Mouse (Mus musculus) ES-E14 (cell line): ENCODE measurements around the gene Ticrr. TPM values are rescaled to one million over a fixed set of nuclear protein-coding genes. Genes with fewer than 3 reads are reported as not detected.

Source experiments
- DNase-seq: peaks from one replicate; pipeline ENCODE4 v3.0.0-alpha.2; 2013; ENCODE audit warnings: low read depth, low spot score
- H3K27ac ChIP-seq: 2 replicates; pipeline ENCODE4 v1.5.1; 2012; ENCODE audit warnings: low read depth, mild to moderate bottlenecking, low read length, moderate library complexity, mixed read lengths; ENCODE audit not compliant: poor library complexity, insufficient read depth, severe bottlenecking
- H3K36me3 ChIP-seq: 2 replicates; pipeline ENCODE4 v1.6.1; 2012; ENCODE audit warnings: mild to moderate bottlenecking, low read length, moderate library complexity, mixed read lengths; ENCODE audit not compliant: control insufficient read depth, poor library complexity, insufficient read depth, severe bottlenecking
- H3K4me1 ChIP-seq, 2 experiments: fragments of 150-350 bp in 1 of 2; sonication (generic) in 1 of 2; 2 replicates each; pipeline ENCODE4 v1.6.1; 2012; ENCODE audit warnings: low read length in 2 of 2, mild to moderate bottlenecking in 1 of 2, mixed read lengths in 1 of 2; ENCODE audit not compliant: control insufficient read depth in 2 of 2, insufficient read depth in 2 of 2, poor library complexity in 1 of 2
- H3K4me3 ChIP-seq, 2 experiments: fragments of 150-350 bp in 1 of 2; sonication (generic) in 1 of 2; 2 replicates each; pipeline ENCODE4 v1.5.1; 2012; ENCODE audit warnings: low read length in 2 of 2, low read depth in 1 of 2, mild to moderate bottlenecking in 1 of 2, mixed read lengths in 1 of 2; ENCODE audit not compliant: insufficient read depth in 1 of 2, poor library complexity in 1 of 2, severe bottlenecking in 1 of 2
- H3K9ac ChIP-seq: 2 replicates; pipeline ENCODE4 v1.6.1; 2012; ENCODE audit warnings: low read depth, mild to moderate bottlenecking, low read length, mixed read lengths; ENCODE audit not compliant: poor library complexity, insufficient read depth, severe bottlenecking
- H3K9me3 ChIP-seq: fragments of 150-350 bp; sonication (generic); 2 replicates; pipeline ENCODE4 v1.6.1; 2012; ENCODE audit warnings: low read depth, mild to moderate bottlenecking, low read length; ENCODE audit not compliant: control insufficient read depth, insufficient read depth
- CHD2 ChIP-seq: IDR thresholded peaks from 2 replicates; pipeline ENCODE4 v1.6.1; 2014; ENCODE audit warnings: mild to moderate bottlenecking, low read depth, low read length, inconsistent platforms
- HCFC1 ChIP-seq: IDR thresholded peaks from 2 replicates; pipeline ENCODE4 v1.6.1; 2012; ENCODE audit warnings: low read length, inconsistent platforms, borderline replicate concordance; ENCODE audit not compliant: insufficient read depth
- MAFK ChIP-seq: IDR thresholded peaks from 2 replicates; pipeline ENCODE4 v1.6.1; 2014; ENCODE audit warnings: mild to moderate bottlenecking, low read depth, low read length, inconsistent platforms; ENCODE audit not compliant: insufficient read depth
- ZC3H11A ChIP-seq: IDR thresholded peaks from 2 replicates; pipeline ENCODE4 v1.6.1; 2012; ENCODE audit warnings: low read depth, mild to moderate bottlenecking, inconsistent platforms, low read length, borderline replicate concordance
- ZNF384 ChIP-seq: IDR thresholded peaks from 2 replicates; pipeline ENCODE4 v1.6.1; 2012; ENCODE audit warnings: low read depth, low read length, inconsistent platforms
- in situ Hi-C, 2 experiments: fragments of 600-800 bp; cut with MboI; formaldehyde crosslinking; loops; one replicate each; pipeline ENCODE4 v1.15.1; 2025; ENCODE audit warnings: low sequenced_read_pairs in 2 of 2, inconsistent platforms in 1 of 2; ENCODE audit not compliant: unreplicated experiment in 2 of 2
- total RNA-seq: library from RNA; depleted of rRNA; stranded (reverse); fragments of 300-350 nt; gene quantifications from 2 replicates; pipeline ENCODE4 v1.2.3, GENCODE M21; 2012

The Ticrr gene
- total RNA-seq, 1 experiment = 46.3 TPM

DNA sequence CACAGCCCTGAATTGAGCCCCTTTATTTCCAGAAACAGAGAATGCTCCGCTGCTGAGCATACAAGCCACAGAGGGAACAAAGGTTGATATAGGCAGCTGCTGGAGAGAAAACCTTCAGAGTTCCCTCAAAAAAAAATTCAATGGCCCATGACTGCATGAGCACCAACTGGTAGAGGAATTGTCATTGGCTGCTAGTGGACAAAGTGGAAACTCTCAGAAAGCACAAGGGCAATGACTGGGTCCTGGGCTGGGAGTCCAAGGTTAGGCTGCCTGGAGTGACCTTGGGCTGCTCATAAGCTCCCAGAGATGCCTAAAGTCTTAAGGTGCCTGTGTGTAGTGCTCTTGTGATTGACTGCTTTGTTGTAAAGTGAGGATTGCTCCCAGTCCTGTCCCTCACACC, 44.1 kb upstream of the Ticrr start:
- in situ Hi-C loops = no loop called here
- Histone ChIP-seq H3K4me3 (no peak overlapping the region), H3K9me3 (no peaks in the 10 kb centered on the region), H3K4me1 (no peaks in the 10 kb centered on the region), H3K36me3 (no peaks in the 10 kb centered on the region), H3K9ac (no peak overlapping the region), H3K27ac (no peak overlapping the region)
- no peak for DNase-seq
- TF ChIP-seq ZC3H11A (no peak), MAFK (no peak), HCFC1 (no peak), CHD2 (no peak), ZNF384 (no peak)

DNA sequence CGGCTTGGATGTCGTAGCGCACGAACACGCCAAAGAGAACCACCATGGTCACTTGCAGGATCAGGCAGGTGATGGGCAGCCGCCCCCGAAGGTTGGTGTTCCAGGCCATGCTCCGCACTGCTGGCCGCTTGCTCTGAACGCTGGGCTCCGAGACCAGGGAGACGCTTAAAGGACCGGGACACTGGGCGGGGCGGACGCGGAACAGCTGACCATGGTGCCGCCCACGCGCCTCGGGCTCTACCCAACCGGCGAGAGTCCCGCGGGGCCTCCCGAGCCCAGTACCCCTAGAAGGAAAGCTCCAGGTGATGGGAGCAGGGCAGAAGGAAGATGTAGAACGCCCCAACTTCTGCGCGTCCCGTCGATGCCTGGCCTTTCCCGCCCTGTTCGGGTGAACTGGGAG, 42.6 kb upstream of the Ticrr start, which contains the start of gene Rhcg:
Rhcg (minus strand) TSS at position 240 of the 400 bp plus-strand sequence.
- no peak for DNase-seq
- Histone ChIP-seq H3K4me3 (peak within 1 kb of the TSS; percentile 55 to 64), H3K4me1 (no peaks in the 10 kb centered on the region)

DNA sequence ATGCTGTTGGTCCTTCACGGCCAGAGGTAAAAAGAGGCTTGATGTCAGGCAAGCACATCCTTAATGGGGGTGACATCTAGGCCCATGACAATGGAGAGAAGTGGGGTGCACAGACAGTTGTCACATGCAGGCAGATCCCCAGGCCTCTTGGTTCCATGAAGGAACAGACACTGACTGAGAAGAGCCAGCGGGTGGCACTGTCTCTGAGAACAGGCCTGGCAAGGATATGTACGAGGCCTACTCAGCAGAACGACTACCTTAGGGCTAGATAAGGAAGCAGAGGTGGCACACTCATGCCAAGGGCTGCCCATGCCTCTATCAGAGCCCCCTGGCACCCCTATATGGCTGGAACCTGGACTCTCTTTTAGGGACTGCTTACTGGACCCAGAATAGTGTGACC, 40.5 kb upstream of the Ticrr start:
- no peaks in the 10 kb centered on the region for H3K36me3 ChIP-seq
- no peak overlapping the region for H3K9ac ChIP-seq
- no peak for DNase-seq
- no peaks in the 10 kb centered on the region for H3K9me3 ChIP-seq
- no peak overlapping the region for H3K4me3 ChIP-seq
- in situ Hi-C loops = no loop called here
- TF ChIP-seq MAFK = no peak
- no peak for TF ChIP-seq ZC3H11A
- TF ChIP-seq CHD2 = no peak
- no peak for TF ChIP-seq HCFC1
- no peak for TF ChIP-seq ZNF384
- no peaks in the 10 kb centered on the region for H3K4me1 ChIP-seq
- no peak overlapping the region for H3K27ac ChIP-seq

More for the DNA sequence above, 42.6 kb upstream of the Ticrr start, which contains the start of gene Rhcg:
- Histone ChIP-seq H3K9me3 (no peaks in the 10 kb centered on the region), H3K27ac (no peak within 1 kb of the TSS), H3K36me3 (no peaks in the 10 kb centered on the region), H3K9ac (peak within 1 kb of the TSS; percentile 6; the same call in 1 of the 2 replicates)
- in situ Hi-C loops = no loop called here
- no peak for TF ChIP-seq MAFK
- no peak for TF ChIP-seq HCFC1
- no peak for TF ChIP-seq ZC3H11A
- TF ChIP-seq CHD2 = no peak
- no peak for TF ChIP-seq ZNF384

DNA sequence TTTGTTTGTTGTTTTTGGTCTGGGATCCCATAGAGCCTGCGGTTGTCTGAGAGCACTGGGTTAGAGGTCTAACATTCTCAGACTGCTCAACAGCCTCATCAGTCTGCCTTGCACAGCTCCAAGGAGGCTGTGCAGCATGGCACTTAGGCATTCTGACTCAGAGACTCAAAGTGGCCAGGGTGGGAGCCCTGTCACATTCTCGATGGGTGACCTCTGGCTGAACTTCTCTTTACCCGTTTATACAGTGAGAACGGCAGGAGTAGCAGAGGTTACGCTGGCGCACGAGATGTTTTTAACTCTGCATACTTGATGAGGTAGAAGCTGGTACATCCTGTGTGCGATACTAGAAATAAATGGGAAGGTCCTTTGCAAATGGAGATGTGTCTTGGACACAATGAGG, 36.9 kb upstream of the Ticrr start:
- Histone ChIP-seq H3K4me3 (no peak overlapping the region), H3K27ac (no peak overlapping the region), H3K36me3 (no peaks in the 10 kb centered on the region), H3K4me1 (no peaks in the 10 kb centered on the region), H3K9ac (no peak overlapping the region), H3K9me3 (no peaks in the 10 kb centered on the region)
- DNase-seq = no peak
- in situ Hi-C loops = no loop called here
- TF ChIP-seq ZNF384 (no peak), HCFC1 (no peak), ZC3H11A (no peak), MAFK (no peak), CHD2 (no peak)

DNA sequence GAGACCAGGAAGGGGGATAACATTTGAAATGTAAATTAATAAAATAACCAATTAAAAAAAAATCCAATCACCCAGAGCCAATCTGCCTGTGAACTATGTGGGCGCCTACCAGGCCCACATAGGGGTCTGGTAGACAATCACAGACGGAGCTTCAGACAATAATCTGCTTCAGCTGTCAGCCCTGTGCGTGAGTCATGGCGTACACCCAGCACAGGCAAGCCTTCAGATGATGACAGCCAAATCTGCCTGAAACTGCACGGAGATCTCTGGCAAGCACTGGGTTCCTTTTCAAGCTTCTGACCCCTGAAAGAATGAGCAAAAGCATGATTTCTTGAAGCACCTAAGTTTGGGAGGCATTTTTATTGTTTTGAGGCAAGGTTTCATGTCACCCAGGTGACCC, 33.8 kb upstream of the Ticrr start:
- no peak overlapping the region for H3K27ac ChIP-seq
- TF ChIP-seq HCFC1 (no peak), MAFK (no peak), CHD2 (no peak), ZNF384 (no peak)
- no peaks in the 10 kb centered on the region for H3K4me1 ChIP-seq
- H3K4me3 ChIP-seq = no peak overlapping the region
- H3K9me3 ChIP-seq = no peaks in the 10 kb centered on the region
- H3K9ac ChIP-seq = no peak overlapping the region
- in situ Hi-C loops = no loop called here
- no peak for DNase-seq
- H3K36me3 ChIP-seq = no peaks in the 10 kb centered on the region
